Mouse (Mus musculus) myocyte (in vitro differentiated cells): ENCODE data around the gene Clca2. TPM values are rescaled to one million over a fixed set of nuclear protein-coding genes. Genes with fewer than 3 reads are reported as not detected.
A peak's percentile ranks its signal among the peaks of the same experiment; 100 is the strongest.

Experiments used
- H3K27me3 ChIP-seq: one replicate; pipeline ENCODE4 v1.6.1; 2011; ENCODE audit not compliant: control insufficient read depth, insufficient read depth, insufficient read length
- H3K36me3 ChIP-seq: one replicate; pipeline ENCODE4 v1.6.1; 2011; ENCODE audit not compliant: control insufficient read depth, insufficient read depth
- H3K4me2 ChIP-seq: one replicate; pipeline ENCODE4 v1.6.1; 2011; ENCODE audit warnings: low read depth, control low read depth
- H3K4me3 ChIP-seq: one replicate; pipeline ENCODE4 v1.5.1; 2011; ENCODE audit warnings: mild to moderate bottlenecking, control low read depth, moderate library complexity
- H3K79me2 ChIP-seq: one replicate; pipeline ENCODE4 v1.6.1; 2011; ENCODE audit not compliant: control insufficient read depth, insufficient read depth
- H3ac ChIP-seq: one replicate; pipeline ENCODE4 v1.6.1; 2011; ENCODE audit not compliant: control insufficient read depth, insufficient read length
- CEBPB ChIP-seq: IDR thresholded peaks from 2 replicates; pipeline ENCODE4 v1.6.1; 2011; ENCODE audit warnings: mild to moderate bottlenecking, moderate library complexity; ENCODE audit not compliant: poor library complexity, insufficient read depth, severe bottlenecking
- E2F4 ChIP-seq: IDR thresholded peaks from one replicate; pipeline ENCODE4 v1.6.1; 2011; ENCODE audit warnings: mild to moderate bottlenecking, control low read depth, moderate library complexity; ENCODE audit not compliant: insufficient read depth
- MAX ChIP-seq: IDR thresholded peaks from one replicate; pipeline ENCODE4 v1.6.1; 2011; ENCODE audit warnings: low read depth, mild to moderate bottlenecking, control low read depth
- MYOD1 ChIP-seq, 3 experiments: IDR thresholded peaks; one replicate each; pipeline ENCODE4 v1.6.1; 2011; ENCODE audit warnings: control low read depth in 2 of 3, low read depth in 2 of 3, mild to moderate bottlenecking in 2 of 3, moderate library complexity in 1 of 3; ENCODE audit not compliant: insufficient read length in 2 of 3, control insufficient read depth in 1 of 3
- MYOG ChIP-seq, 3 experiments: IDR thresholded peaks; one replicate each; pipeline ENCODE4 v1.6.1; 2011; ENCODE audit warnings: control low read depth in 2 of 3, low read depth in 2 of 3, mild to moderate bottlenecking in 2 of 3; ENCODE audit not compliant: insufficient read length in 2 of 3, control insufficient read depth in 1 of 3, insufficient read depth in 1 of 3
- POLR2A ChIP-seq: IDR thresholded peaks from one replicate; pipeline ENCODE4 v1.6.1; 2011; ENCODE audit warnings: low read depth, mild to moderate bottlenecking, control low read depth, moderate library complexity; ENCODE audit not compliant: insufficient read length
- POLR2AphosphoS2 ChIP-seq: IDR thresholded peaks from one replicate; pipeline ENCODE4 v1.6.1; 2011; ENCODE audit warnings: low read depth, control low read depth; ENCODE audit not compliant: insufficient read length
- REST ChIP-seq: IDR thresholded peaks from one replicate; pipeline ENCODE4 v1.6.1; 2011; ENCODE audit warnings: mild to moderate bottlenecking, control low read depth, moderate library complexity; ENCODE audit not compliant: insufficient read depth, insufficient read length
- SRF ChIP-seq: IDR thresholded peaks from one replicate; pipeline ENCODE4 v1.6.1; 2011; ENCODE audit warnings: low read depth; ENCODE audit not compliant: control insufficient read depth, insufficient read length
- TCF12 ChIP-seq: IDR thresholded peaks from one replicate; pipeline ENCODE4 v1.6.1; 2011; ENCODE audit warnings: mild to moderate bottlenecking, control low read depth; ENCODE audit not compliant: poor library complexity, insufficient read depth, severe bottlenecking
- TCF3 ChIP-seq: IDR thresholded peaks from one replicate; pipeline ENCODE4 v1.6.1; 2011; ENCODE audit warnings: low read depth, control low read depth; ENCODE audit not compliant: insufficient read length
- USF1 ChIP-seq: IDR thresholded peaks from one replicate; pipeline ENCODE4 v1.6.1; 2011; ENCODE audit warnings: low read depth, mild to moderate bottlenecking, control low read depth, moderate library complexity
- polyA plus RNA-seq: library from polyadenylated mRNA; unstranded; fragments of >200 nt; fragmentation: generic; extraction: Trizol; gene quantifications from one replicate; pipeline ENCODE4 v1.2.1, GENCODE M21; 2012; ENCODE audit warnings: missing spikeins

Clca2 gene
- polyA plus RNA-seq, 1 experiment, result 0.04 TPM

- no peaks in the 10 kb centered on the region for H3K27me3 ChIP-seq
- no peaks in the 10 kb centered on the region for H3K36me3 ChIP-seq
- H3K79me2 ChIP-seq, result peaks cover 7% of the 10 kb centered on the region
- TF ChIP-seq SRF (no peak), MYOD1 (IDR thresholded peaks at IDR 0.05; ENCODE audit: control insufficient read depth in 1 of 3, insufficient read length in 2 of 3, low read depth in 2 of 3) (no peak), TCF12 (no peak), MAX (no peak), CEBPB (no peak), POLR2AphosphoS2 (no peak), MYOG (IDR thresholded peaks at IDR 0.05; ENCODE audit: control insufficient read depth in 1 of 3, insufficient read depth in 1 of 3, insufficient read length in 2 of 3, low read depth in 2 of 3) (no peak), POLR2A (no peak)
- peak overlapping the region; percentile 69 for H3ac ChIP-seq
- H3K4me3 ChIP-seq, result peak overlapping the region; percentile 92
- H3K4me2 ChIP-seq, result peak overlapping the region; percentile 78
These were observed 20.2 kb upstream of the Clca2 start for GRCm38 (mm10) chr3:145119425-145119824.

- H3K4me2 ChIP-seq, result peak overlapping the region; percentile 78
- H3K36me3 ChIP-seq, result no peaks in the 10 kb centered on the region
- H3K79me2 ChIP-seq, result peaks cover 7% of the 10 kb centered on the region
- H3ac ChIP-seq, result peak overlapping the region; percentile 69
- TF ChIP-seq TCF12 (no peak), SRF (peak; percentile 1)
- H3K4me3 ChIP-seq, result peak overlapping the region; percentile 92
- H3K27me3 ChIP-seq, result no peaks in the 10 kb centered on the region
These were observed 19.7 kb upstream of the Clca2 start for GRCm38 (mm10) chr3:145119002-145119358.

- no peak for TF ChIP-seq MAX
- peak; percentile 78 for TF ChIP-seq POLR2AphosphoS2
- TF ChIP-seq CEBPB, result no peak
- TF ChIP-seq MYOD1 (IDR thresholded peaks at IDR 0.05; ENCODE audit: control insufficient read depth in 1 of 3, insufficient read length in 2 of 3, low read depth in 2 of 3), result no peak
- no peak for TF ChIP-seq USF1
- TF ChIP-seq E2F4, result peak; percentile 53
- TF ChIP-seq REST, result no peak
- peak; percentile 2 for TF ChIP-seq SRF
- TF ChIP-seq POLR2A, result peak; percentile 67
- Histone ChIP-seq H3K4me3 (peak within 1 kb of the TSS; percentile 92), H3K4me2 (peak within 1 kb of the TSS; percentile 81), H3K27me3 (no peaks in the 10 kb centered on the region), H3ac (peak within 1 kb of the TSS; percentile 69), H3K36me3 (no peaks in the 10 kb centered on the region), H3K79me2 (peaks cover 7% of the 10 kb centered on the region)
These were observed 19.2 kb upstream of the Clca2 start, which contains the start of gene Odf2l for GRCm38 (mm10) chr3:145118254-145119001. Odf2l (plus strand) TSS chr3:145118588.

DNA sequence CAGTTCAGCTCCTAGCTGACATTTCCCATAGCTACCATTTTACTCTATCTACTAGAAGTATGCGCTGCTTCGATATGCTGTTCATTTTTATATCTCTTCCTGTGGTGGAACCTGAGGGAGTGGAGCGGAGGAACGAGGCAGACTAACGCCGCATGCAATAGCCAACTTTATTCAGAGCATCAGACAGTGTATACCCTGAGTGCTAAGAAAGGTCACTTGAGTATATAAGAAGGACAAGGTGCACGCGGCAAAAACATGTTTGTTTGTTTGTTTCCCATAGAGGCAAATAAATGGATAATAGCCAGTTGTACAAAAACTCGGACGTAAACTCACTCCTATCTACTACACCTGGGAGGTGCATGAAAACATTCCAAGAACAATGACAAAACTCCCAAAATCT is 18.4 kb upstream of the Clca2 start:
- peak overlapping the region; percentile 92 for H3K4me3 ChIP-seq
- H3K27me3 ChIP-seq, result no peaks in the 10 kb centered on the region
- H3ac ChIP-seq, result no peak overlapping the region
- H3K4me2 ChIP-seq, result peak overlapping the region; percentile 81
- TF ChIP-seq REST, result no peak
- no peak for TF ChIP-seq MYOD1 (IDR thresholded peaks at IDR 0.05; ENCODE audit: control insufficient read depth in 1 of 3, insufficient read length in 2 of 3, low read depth in 2 of 3)
- TF ChIP-seq POLR2AphosphoS2, result no peak
- no peak for TF ChIP-seq USF1
- TF ChIP-seq SRF, result no peak
- TF ChIP-seq TCF12, result no peak
- TF ChIP-seq POLR2A, result no peak
- no peak for TF ChIP-seq E2F4
- no peak for TF ChIP-seq TCF3
- no peak for TF ChIP-seq CEBPB
- no peak for TF ChIP-seq MYOG (IDR thresholded peaks at IDR 0.05; ENCODE audit: control insufficient read depth in 1 of 3, insufficient read depth in 1 of 3, insufficient read length in 2 of 3, low read depth in 2 of 3)
- TF ChIP-seq MAX, result no peak
- H3K79me2 ChIP-seq, result peaks cover 7% of the 10 kb centered on the region
- H3K36me3 ChIP-seq, result no peaks in the 10 kb centered on the region

DNA sequence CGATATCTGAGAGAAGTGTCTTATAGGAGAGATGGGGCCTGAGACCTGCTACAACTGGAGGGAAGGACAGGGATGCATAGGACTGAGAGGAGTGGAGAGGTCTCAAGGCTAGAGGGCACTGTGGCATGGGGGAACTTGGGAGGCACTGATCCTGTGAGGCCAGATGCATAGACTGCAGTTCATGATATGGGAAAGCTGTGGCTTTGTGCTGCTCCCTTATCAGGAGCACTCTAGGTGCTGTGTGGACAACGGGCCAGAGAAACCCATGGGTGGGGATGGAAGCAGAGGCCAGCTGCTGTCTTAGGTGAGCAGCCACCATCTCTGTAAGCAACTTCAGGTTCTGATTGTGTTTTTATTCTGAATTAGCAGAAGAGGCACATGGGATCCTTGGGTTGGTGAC is 15.9 kb upstream of the Clca2 start:
- no peak overlapping the region for H3K4me3 ChIP-seq
- no peak overlapping the region for H3ac ChIP-seq
- H3K27me3 ChIP-seq, result no peaks in the 10 kb centered on the region
- peaks cover 7% of the 10 kb centered on the region for H3K79me2 ChIP-seq
- TF ChIP-seq POLR2AphosphoS2 (no peak), TCF12 (no peak), POLR2A (no peak), USF1 (no peak), REST (no peak), SRF (no peak), MYOG (IDR thresholded peaks at IDR 0.05; ENCODE audit: control insufficient read depth in 1 of 3, insufficient read depth in 1 of 3, insufficient read length in 2 of 3, low read depth in 2 of 3) (no peak), E2F4 (no peak), CEBPB (no peak), TCF3 (no peak), MAX (no peak)
- H3K4me2 ChIP-seq, result no peak overlapping the region
- H3K36me3 ChIP-seq, result no peaks in the 10 kb centered on the region
